Mouse (Mus musculus): Measurements from ENCODE around the gene Cdc42bpg.

GRCm38 (mm10) chr19:6289696-6290238, 16.5 kb upstream of the Cdc42bpg start:
- TF ChIP-seq EP300 (IDR thresholded peaks at IDR 0.05; ENCODE audit: low read depth) (no peak), CTCF (IDR thresholded peaks at IDR 0.05; ENCODE audit: low read depth) (peak; percentile 38; the same call in 1 of the 2 replicates)

All from liver, postnatal 0 days (tissue).